Mouse (Mus musculus): Measurements from ENCODE around the gene Hist1h2ah. TPM values are rescaled to one million over a fixed set of nuclear protein-coding genes. Genes with fewer than 3 reads are reported as not detected.

Hist1h2ah gene
- total RNA-seq, 2 experiments from 2014 or later: 504 to 579 TPM

DNA sequence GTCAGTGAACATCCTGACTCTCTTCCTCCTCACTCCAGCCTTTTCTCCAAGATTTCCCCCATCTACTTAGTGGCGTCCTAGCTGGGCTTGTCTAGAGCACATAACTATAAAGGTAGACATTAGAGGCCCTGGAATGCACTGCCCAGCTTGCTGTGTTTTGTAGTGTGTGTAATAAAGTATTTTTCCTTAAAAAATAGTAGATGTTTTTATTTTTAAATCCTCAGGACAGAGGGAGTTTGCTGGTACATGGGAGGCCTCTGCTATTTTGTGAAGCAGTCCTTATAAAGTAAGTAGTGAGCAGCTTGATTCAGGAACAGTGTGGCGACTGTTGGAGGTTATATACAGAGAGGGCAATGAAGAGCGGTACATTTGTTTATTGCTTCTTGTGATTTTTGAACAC lies 26.7 kb downstream of the Hist1h2ah start:
- no peak for DNase-seq

GRCm38 (mm10) chr13:22007872-22008271 lies 27.5 kb downstream of the Hist1h2ah start:
- no peak for DNase-seq

- no peak for DNase-seq
Observed at GRCm38 (mm10) chr13:22007121-22007510, 28.3 kb downstream of the Hist1h2ah start.

GRCm38 (mm10) chr13:22006334-22007120 lies 28.8 kb downstream of the Hist1h2ah start:
- DNase-seq: peak; percentile 47

GRCm38 (mm10) chr13:22005605-22006333 lies 29.6 kb downstream of the Hist1h2ah start:
- DNase-seq: peak; percentile 46

DNA sequence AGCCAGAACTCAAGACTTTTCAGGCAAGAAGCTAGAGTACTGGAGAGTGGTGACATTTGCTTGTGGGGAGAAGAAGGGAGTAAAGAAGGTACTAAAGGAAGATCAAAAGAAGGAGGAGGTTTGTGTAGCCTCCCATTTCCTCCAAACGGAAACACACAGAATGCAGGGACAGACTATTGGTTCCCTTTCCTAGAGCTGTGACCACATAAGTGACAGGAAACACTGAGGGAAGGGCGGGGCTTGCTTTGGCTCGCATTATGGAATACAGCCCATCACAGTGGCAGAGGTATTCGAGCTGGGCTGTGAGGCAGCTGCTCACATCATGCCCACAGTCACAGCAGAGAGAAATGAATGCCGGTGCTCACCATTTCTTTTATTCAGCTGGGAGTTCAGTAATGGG lies 33.5 kb downstream of the Hist1h2ah start:
- DNase-seq: no peak

GRCm38 (mm10) chr13:22001346-22001745 lies 34.0 kb downstream of the Hist1h2ah start:
- DNase-seq: no peak

- DNase-seq: no peak
Observed at GRCm38 (mm10) chr13:21999147-21999546, 36.2 kb downstream of the Hist1h2ah start.

DNA sequence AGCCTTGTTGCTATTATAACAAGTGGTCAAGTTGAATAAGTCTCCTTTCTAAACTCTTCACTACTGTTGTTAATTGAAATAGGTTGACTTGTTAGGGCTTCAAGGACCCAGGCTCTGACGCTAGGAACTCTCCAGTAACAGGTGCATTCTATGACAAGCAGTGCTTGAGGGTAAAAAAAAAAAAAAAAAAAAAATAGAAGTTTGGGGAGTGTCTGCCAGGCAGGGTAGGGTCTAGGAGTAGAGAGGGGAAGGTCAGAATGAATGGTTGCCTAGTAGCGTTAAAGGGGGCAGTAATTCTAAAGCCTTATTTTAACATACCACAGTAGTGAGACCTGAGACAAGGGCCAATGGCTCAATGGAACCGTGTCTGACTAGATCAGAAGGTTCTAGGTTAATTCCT lies 37.0 kb downstream of the Hist1h2ah start:
- DNase-seq: no peak

DNA sequence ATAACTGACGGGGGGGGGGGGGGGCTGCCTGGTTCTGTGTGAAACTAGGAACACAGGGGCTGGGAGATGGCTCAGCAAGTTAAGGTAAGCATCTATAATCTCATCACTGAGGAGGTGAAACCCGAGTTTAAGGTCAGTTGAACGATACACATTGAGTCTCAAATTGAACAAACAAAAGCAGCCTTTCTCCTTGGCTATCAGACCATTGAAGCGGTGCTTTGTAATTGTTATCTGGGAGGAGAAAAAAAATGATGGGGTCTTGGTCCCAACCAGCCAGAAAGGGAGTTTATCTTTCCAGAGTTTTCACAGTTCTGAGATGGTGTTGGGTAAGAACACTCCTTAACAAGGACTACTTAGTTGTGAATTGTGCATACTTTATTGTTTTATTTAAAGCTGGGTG lies 37.5 kb downstream of the Hist1h2ah start:
- no peak for DNase-seq

GRCm38 (mm10) chr13:21997201-21997820 lies 38.1 kb downstream of the Hist1h2ah start:
- DNase-seq: no peak

DNA sequence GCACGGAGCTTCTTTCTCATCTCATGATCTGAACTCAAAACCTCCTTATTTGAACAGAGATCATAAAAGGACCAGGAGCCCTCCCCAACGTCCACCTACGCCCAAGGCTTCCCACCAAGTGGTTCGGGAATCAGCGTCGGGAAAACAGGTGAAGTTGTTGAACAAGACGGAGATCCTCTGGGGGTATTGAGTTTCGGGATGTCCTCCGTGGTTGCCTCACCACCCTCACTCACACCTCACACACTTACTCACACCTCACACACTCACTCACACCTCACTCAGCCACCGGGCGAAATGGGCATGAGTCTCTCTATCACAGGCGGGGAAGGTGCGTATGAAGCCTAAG lies 38.6 kb downstream of the Hist1h2ah start:
- DNase-seq: no peak

- DNase-seq: no peak
Observed at GRCm38 (mm10) chr13:21996101-21996839, 39.1 kb downstream of the Hist1h2ah start.

DNA sequence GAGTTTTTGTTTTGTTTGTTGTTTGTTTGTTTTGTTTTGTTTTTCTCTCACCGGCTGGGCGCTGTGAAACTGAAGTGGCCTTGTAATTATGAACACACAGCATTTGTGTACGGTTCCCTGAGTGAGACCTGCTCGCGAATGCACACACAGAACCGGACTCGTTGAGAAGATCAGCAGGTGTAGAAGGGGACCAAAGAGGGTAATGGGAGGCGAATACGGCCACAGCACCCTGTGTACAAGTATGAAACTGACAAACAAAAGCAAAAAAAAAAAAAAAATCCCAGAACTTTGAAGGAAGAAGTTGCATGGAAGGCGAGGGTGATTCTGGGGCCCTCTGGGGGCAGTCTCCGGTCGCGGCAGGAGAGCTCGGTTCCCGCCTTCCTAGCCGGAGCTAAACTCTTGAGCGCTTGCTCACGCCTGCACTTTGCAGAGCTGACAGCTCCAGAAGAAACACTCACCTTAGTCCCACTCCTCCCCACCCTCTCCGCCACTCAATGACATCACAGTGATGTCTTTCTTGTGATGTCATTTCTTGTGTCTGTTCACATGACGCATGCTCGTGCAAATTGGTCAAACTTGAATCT lies 39.9 kb downstream of the Hist1h2ah start:
- peak; percentile 47 for DNase-seq

GRCm38 (mm10) chr13:21994896-21995295 lies 40.5 kb downstream of the Hist1h2ah start:
- DNase-seq: no peak

- DNase-seq: peak; percentile 28
Observed at GRCm38 (mm10) chr13:21993957-21994738, 41.2 kb downstream of the Hist1h2ah start.

DNA sequence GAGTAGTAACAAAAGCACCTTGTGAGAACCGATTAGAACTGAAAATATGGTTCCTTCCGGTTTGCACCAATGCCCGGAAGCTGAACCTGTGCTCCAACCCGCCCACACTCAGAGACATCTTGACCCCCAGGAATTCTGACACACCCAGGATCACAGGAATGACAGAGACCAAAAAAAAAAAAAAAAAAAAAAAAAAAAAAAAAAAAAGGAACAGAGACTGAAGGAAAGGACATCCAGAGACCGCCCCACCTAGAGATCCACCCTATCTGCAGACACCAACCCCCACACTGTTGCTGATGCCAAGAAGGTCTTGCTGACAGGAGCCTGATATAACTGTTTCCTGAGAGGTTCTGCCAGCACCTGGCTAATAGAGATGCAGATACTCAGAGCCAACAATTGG lies 42.8 kb downstream of the Hist1h2ah start:
- DNase-seq: no peak
